Mouse (Mus musculus) subcutaneous adipose tissue, adult 2 months (tissue): ENCODE results near the gene Telo2. TPM values are rescaled to one million over a fixed set of nuclear protein-coding genes. Genes with fewer than 3 reads are reported as not detected.

Source experiments
- polyA plus RNA-seq: library from polyadenylated mRNA; depleted of rRNA; stranded (reverse); fragments of >200 nt; gene quantifications from 2 replicates; pipeline ENCODE4 v1.2.3, GENCODE M21; 2012; ENCODE audit warnings: low replicate concordance; rRNA removed

Telo2 gene
- 15.3 and 43.8 TPM in 2 replicates for polyA plus RNA-seq

GRCm38 (mm10) chr17:25115664-25116432, at the start of gene Telo2:
Gene Telo2 (minus strand): TSS chr17:25115967.

GRCm38 (mm10) chr17:25162161-25162560, 46.4 kb upstream of the Telo2 start, which contains the start of gene Ccdc154:
Gene Ccdc154 (plus strand): TSS chr17:25162461.

GRCm38 (mm10) chr17:25133275-25133698, 17.5 kb upstream of the Telo2 start, which contains the start of gene Clcn7:
Gene Clcn7 (plus strand): TSS chr17:25133391.

GRCm38 (mm10) chr17:25120406-25120805, 4.6 kb upstream of the Telo2 start, which contains the start of gene Ptx4:
Gene Ptx4 (plus strand): TSS chr17:25120760.

GRCm38 (mm10) chr17:25083444-25083931, 32.3 kb downstream of the Telo2 start, which contains the start of gene Tmem204:
Gene Tmem204 (minus strand): TSS chr17:25083591.

Other genes starting within 250 kb of the Telo2 start
- gene Igfals, start 250.0 kb downstream of the Telo2 start, polyA plus RNA-seq, result 50.0 and 143 TPM in 2 replicates
- gene Nubp2, start 229.6 kb downstream of the Telo2 start, polyA plus RNA-seq, result 32.7 and 38.4 TPM in 2 replicates
- 53.0 and 84.0 TPM in 2 replicates for gene Spsb3, start 229.3 kb downstream of the Telo2 start, polyA plus RNA-seq
- 30.9 and 44.6 TPM in 2 replicates for gene Eme2, start 220.9 kb downstream of the Telo2 start, polyA plus RNA-seq
- 141 and 210 TPM in 2 replicates for gene Mrps34, start 220.9 kb downstream of the Telo2 start, polyA plus RNA-seq
- 39.5 and 77.7 TPM in 2 replicates for gene Nme3, start 219.5 kb downstream of the Telo2 start, polyA plus RNA-seq
- 103 and 150 TPM in 2 replicates for gene Mapk8ip3, start 179.0 kb downstream of the Telo2 start, polyA plus RNA-seq
- 33.2 and 36.8 TPM in 2 replicates for gene Jpt2, start 155.3 kb downstream of the Telo2 start, polyA plus RNA-seq
- 18.4 and 29.4 TPM in 2 replicates for gene Cramp1l, start 100.2 kb downstream of the Telo2 start, polyA plus RNA-seq
- gene Ift140, start 99.9 kb downstream of the Telo2 start, polyA plus RNA-seq, result 14.3 and 23.1 TPM in 2 replicates
- 53.5 and 71.2 TPM in 2 replicates for gene Tmem204, start 32.4 kb downstream of the Telo2 start, polyA plus RNA-seq
- 0.11 TPM in 1 of 2 replicates, not detected in the other for gene Ptx4, start 4.8 kb upstream of the Telo2 start, polyA plus RNA-seq
- 42.8 and 52.6 TPM in 2 replicates for gene Clcn7, start 17.4 kb upstream of the Telo2 start, polyA plus RNA-seq
- 0.04 TPM in 1 of 2 replicates, not detected in the other for gene Ccdc154, start 46.5 kb upstream of the Telo2 start, polyA plus RNA-seq
- gene Gm38655, start 59.5 kb upstream of the Telo2 start, polyA plus RNA-seq, result not detected in 2 replicates
- 12.1 and 13.6 TPM in 2 replicates for gene BC003965, start 68.6 kb upstream of the Telo2 start, polyA plus RNA-seq
- gene Unkl, start 72.4 kb upstream of the Telo2 start, polyA plus RNA-seq, result 12.5 and 21.7 TPM in 2 replicates
- 40.8 and 46.8 TPM in 2 replicates for gene Gnptg, start 124.2 kb upstream of the Telo2 start, polyA plus RNA-seq
- 21.1 and 23.1 TPM in 2 replicates for gene Tsr3, start 124.2 kb upstream of the Telo2 start, polyA plus RNA-seq
- gene Baiap3, start 140.4 kb upstream of the Telo2 start, polyA plus RNA-seq, result 5.7 and 6.2 TPM in 2 replicates
- gene Ube2i, start 158.7 kb upstream of the Telo2 start, polyA plus RNA-seq, result 103 and 196 TPM in 2 replicates
- gene Prss34, start 182.4 kb upstream of the Telo2 start, polyA plus RNA-seq, result 0.09 and 1.2 TPM in 2 replicates
- gene Prss28, start 192.7 kb upstream of the Telo2 start, polyA plus RNA-seq, result not detected in 2 replicates
- gene Prss29, start 202.7 kb upstream of the Telo2 start, polyA plus RNA-seq, result not detected in 2 replicates
- 0.64 and 1.0 TPM in 2 replicates for gene Tpsab1, start 229.6 kb upstream of the Telo2 start, polyA plus RNA-seq